In genomic region chr12:79955501-79955900, GRCm38 (mm10) we compare ENCODE assay signal across 27 mouse cellular contexts.
DNase-seq lines count a peak whose midpoint lies in the region; ATAC-seq lines count a peak whose summit lies in the region.
"Had no signal": no experiment of that assay in that cellular context is flagged by ENCODE, and none has a peak within 500 bp of the region (broad histone marks: within the 10 kb centered on the region; RNA-seq: fewer than 3 reads in every experiment).

No protein-coding gene starts in this region.

- no peak overlapping the region for H3K9ac ChIP-seq in heart, embryonic 11.5 days (ENCODE audit: low read depth, low read length)
- H3K9ac ChIP-seq in hindbrain, embryonic 11.5 days (ENCODE audit: low read depth, low read length), result no peak overlapping the region
- H3K9ac ChIP-seq: embryonic facial prominence, embryonic 13.5 days; embryonic facial prominence, embryonic 15.5 days; forebrain, embryonic 12.5 days had no signal

- DNase-seq in heart, adult 11 months, result peak; percentile 59
- no peak for DNase-seq in hindbrain, embryonic 10.5 days (ENCODE audit: low spot score)
- no peak for DNase-seq in hindbrain, embryonic 11.5 days (ENCODE audit: low spot score)
- peak; percentile 7 for DNase-seq in urinary bladder, postnatal 10 days (ENCODE audit: low spot score)
- no peak for DNase-seq in urinary bladder, postnatal 25 days (ENCODE audit: low spot score)
- DNase-seq: adrenal gland, adult 8-10 months; adrenal gland, postnatal 14 days; adrenal gland, postnatal 36 days; B cell, adult 2 months; cerebellum, adult 11-12 months; cerebellum, adult 2 months; cerebellum, adult 9-10 months; cerebellum, postnatal 10 days; cerebellum, postnatal 25 days had no signal

- 90% methylated on average over 2 of the region's 2 CpGs for WGBS in heart, embryonic 11.5 days (ENCODE audit: insufficient replicate concordance)
- WGBS in hindbrain, embryonic 10.5 days, result 88% methylated on average over 2 of the region's 2 CpGs
- WGBS in hindbrain, embryonic 11.5 days, result 89% methylated on average over 2 of the region's 2 CpGs

- no peak overlapping the region for H3K4me3 ChIP-seq in heart, embryonic 11.5 days (ENCODE audit: low read depth, low read length)
- no peak overlapping the region for H3K4me3 ChIP-seq in hindbrain, embryonic 10.5 days
- no peak overlapping the region for H3K4me3 ChIP-seq in hindbrain, embryonic 11.5 days (ENCODE audit: low read depth, low read length)
- H3K4me3 ChIP-seq: embryonic facial prominence, embryonic 13.5 days; embryonic facial prominence, embryonic 15.5 days; erythroblast, embryonic 14.5 days; forebrain, embryonic 10.5 days; forebrain, embryonic 12.5 days had no signal

- no peak for ATAC-seq in heart, embryonic 11.5 days (replicated peaks; ENCODE audit: insufficient number of reproducible peaks, low FRiP score, low TSS enrichment)
- ATAC-seq in hindbrain, embryonic 11.5 days (ENCODE audit: low FRiP score), result no peak
- ATAC-seq: activated CD4-positive, CD25-positive, alpha-beta regulatory T cell, adult 4 months; CD4-positive, CD25-positive, alpha-beta regulatory T cell, adult 4 months; forebrain, embryonic 14.5 days; forebrain, embryonic 16.5 days; Patski had no signal

- peaks cover 5% of the 10 kb centered on the region; the same call in 1 of the 2 replicates for H3K4me1 ChIP-seq in heart, embryonic 11.5 days (ENCODE audit: control insufficient read depth, insufficient read depth, low read length)
- peaks cover 21% of the 10 kb centered on the region for H3K4me1 ChIP-seq in hindbrain, embryonic 10.5 days (replicated peaks)
- H3K4me1 ChIP-seq in hindbrain, embryonic 11.5 days (replicated peaks; ENCODE audit: control insufficient read depth, insufficient read depth, low read length), result no peaks in the 10 kb centered on the region
- H3K4me1 ChIP-seq: embryonic facial prominence, embryonic 15.5 days had no signal

- H3K4me2 ChIP-seq in heart, embryonic 11.5 days, result no peak overlapping the region
- no peak overlapping the region for H3K4me2 ChIP-seq in hindbrain, embryonic 11.5 days (replicated peaks; ENCODE audit: low read depth, low read length)
- H3K4me2 ChIP-seq: embryonic facial prominence, embryonic 13.5 days; embryonic facial prominence, embryonic 15.5 days; forebrain, embryonic 12.5 days had no signal

- H3K27ac ChIP-seq in heart, embryonic 11.5 days (ENCODE audit: low read depth, low read length), result no peak overlapping the region
- peak overlapping the region; percentile 23; the same call in 1 of the 2 replicates for H3K27ac ChIP-seq in hindbrain, embryonic 10.5 days
- no peak overlapping the region for H3K27ac ChIP-seq in hindbrain, embryonic 11.5 days (ENCODE audit: low read depth, low read length)
- H3K27ac ChIP-seq: embryonic facial prominence, embryonic 13.5 days; embryonic facial prominence, embryonic 15.5 days; forebrain, embryonic 10.5 days; forebrain, embryonic 12.5 days had no signal

- no peaks in the 10 kb centered on the region for H3K9me3 ChIP-seq in heart, embryonic 11.5 days (replicated peaks; ENCODE audit: control insufficient read depth, low read length)
- H3K9me3 ChIP-seq in hindbrain, embryonic 10.5 days, result no peaks in the 10 kb centered on the region
- H3K9me3 ChIP-seq in hindbrain, embryonic 11.5 days (ENCODE audit: control insufficient read depth, low read length), result no peaks in the 10 kb centered on the region
- H3K9me3 ChIP-seq: embryonic facial prominence, embryonic 13.5 days; embryonic facial prominence, embryonic 15.5 days; forebrain, embryonic 10.5 days; forebrain, embryonic 12.5 days; G1E had no signal

- H3K27me3 ChIP-seq in heart, embryonic 11.5 days (ENCODE audit: control insufficient read depth, insufficient read depth, low read length), result no peaks in the 10 kb centered on the region
- 0 out of 2 replicates have a peak, but pooled peaks cover 2% of the 10 kb centered on the region for H3K27me3 ChIP-seq in hindbrain, embryonic 10.5 days (ENCODE audit: insufficient read depth, poor library complexity, severe bottlenecking)
- H3K27me3 ChIP-seq in hindbrain, embryonic 11.5 days (ENCODE audit: control insufficient read depth, insufficient read depth, low read length), result no peaks in the 10 kb centered on the region
- H3K27me3 ChIP-seq: CH12.LX; embryonic facial prominence, embryonic 13.5 days; embryonic facial prominence, embryonic 15.5 days; forebrain, embryonic 12.5 days; Patski had no signal

- H3K36me3 ChIP-seq in heart, embryonic 11.5 days (ENCODE audit: control insufficient read depth, insufficient read depth, low read length), result no peaks in the 10 kb centered on the region
- H3K36me3 ChIP-seq in hindbrain, embryonic 10.5 days, result no peaks in the 10 kb centered on the region
- H3K36me3 ChIP-seq in hindbrain, embryonic 11.5 days (ENCODE audit: control insufficient read depth, insufficient read depth, low read length), result no peaks in the 10 kb centered on the region
- H3K36me3 ChIP-seq: embryonic facial prominence, embryonic 13.5 days; embryonic facial prominence, embryonic 15.5 days; forebrain, embryonic 10.5 days; forebrain, embryonic 12.5 days; G1E had no signal

Comparison
In these comparisons a context has a peak if more than half of its experiments do, and no peak if none do; other contexts are left out.
1. DNase-seq: peak in heart, adult 11 months (single experiment) and urinary bladder, postnatal 10 days (single experiment); none in hindbrain, embryonic 10.5 days (single experiment), hindbrain, embryonic 11.5 days (single experiment) and urinary bladder, postnatal 25 days (single experiment).